Mouse (Mus musculus): Measurements from ENCODE around the gene St5. TPM values are rescaled to one million over a fixed set of nuclear protein-coding genes. Genes with fewer than 3 reads are reported as not detected.

St5 gene
- polyA plus RNA-seq, 1 experiment from 2014 or later = 40.3 TPM

GRCm38 (mm10) chr7:109657884-109658283 is 45.5 kb downstream of the St5 start:
- Histone ChIP-seq H3K27me3 (ENCODE audit: insufficient read depth, low read length) (no peaks in the 10 kb centered on the region), H3K9ac (ENCODE audit: low read depth, low read length) (no peak overlapping the region), H3K4me2 (ENCODE audit: low read length) (no peak overlapping the region), H3K9me3 (replicated peaks; ENCODE audit: low read length) (no peaks in the 10 kb centered on the region), H3K4me1 (replicated peaks; ENCODE audit: insufficient read depth, low read length) (no peaks in the 10 kb centered on the region), H3K4me3 (replicated peaks; ENCODE audit: low read depth, low read length) (no peak overlapping the region), H3K36me3 (ENCODE audit: insufficient read depth, low read length) (no peaks in the 10 kb centered on the region), H3K27ac (no peak overlapping the region)
- no peak for TF ChIP-seq CTCF (IDR thresholded peaks at IDR 0.05; ENCODE audit: low read depth)
- 28% methylated on average over 6 of the region's 6 CpGs for WGBS
- no peak for ATAC-seq (replicated peaks; ENCODE audit: low FRiP score, low read depth)
- DNase-seq (ENCODE audit: low spot score) = no peak

- ATAC-seq (replicated peaks; ENCODE audit: low FRiP score, low read depth) = no peak
- H3K4me2 ChIP-seq (ENCODE audit: low read length) = no peak overlapping the region
- no peaks in the 10 kb centered on the region for H3K36me3 ChIP-seq (ENCODE audit: insufficient read depth, low read length)
- no peak overlapping the region for H3K9ac ChIP-seq (ENCODE audit: low read depth, low read length)
- no peaks in the 10 kb centered on the region for H3K9me3 ChIP-seq (replicated peaks; ENCODE audit: low read length)
- TF ChIP-seq CTCF (IDR thresholded peaks at IDR 0.05; ENCODE audit: low read depth) = no peak
- no peak for DNase-seq (ENCODE audit: low spot score)
- 65% methylated on average over 5 of the region's 5 CpGs for WGBS
- no peak overlapping the region for H3K27ac ChIP-seq
- no peak overlapping the region for H3K4me3 ChIP-seq (replicated peaks; ENCODE audit: low read depth, low read length)
- H3K4me1 ChIP-seq (replicated peaks; ENCODE audit: insufficient read depth, low read length) = no peaks in the 10 kb centered on the region
- H3K27me3 ChIP-seq (ENCODE audit: insufficient read depth, low read length) = no peaks in the 10 kb centered on the region
Observed at GRCm38 (mm10) chr7:109654871-109655270, 48.5 kb downstream of the St5 start.

- ATAC-seq (replicated peaks; ENCODE audit: low FRiP score, low read depth) (no peak), DNase-seq (ENCODE audit: low spot score) (no peak)
- H3K4me1 ChIP-seq (replicated peaks; ENCODE audit: insufficient read depth, low read length) = no peaks in the 10 kb centered on the region
- H3K4me2 ChIP-seq (ENCODE audit: low read length) = no peak overlapping the region
- H3K4me3 ChIP-seq (replicated peaks; ENCODE audit: low read depth, low read length) = no peak overlapping the region
- no peaks in the 10 kb centered on the region for H3K27me3 ChIP-seq (ENCODE audit: insufficient read depth, low read length)
- TF ChIP-seq CTCF (IDR thresholded peaks at IDR 0.05; ENCODE audit: low read depth) = no peak
- no peaks in the 10 kb centered on the region for H3K9me3 ChIP-seq (replicated peaks; ENCODE audit: low read length)
- no peak overlapping the region for H3K27ac ChIP-seq
- no peak overlapping the region for H3K9ac ChIP-seq (ENCODE audit: low read depth, low read length)
- H3K36me3 ChIP-seq (ENCODE audit: insufficient read depth, low read length) = no peaks in the 10 kb centered on the region
- WGBS = 78% methylated on average over 10 of the region's 10 CpGs
Observed at GRCm38 (mm10) chr7:109648812-109649594, 54.4 kb downstream of the St5 start.

- H3K27ac ChIP-seq = no peak overlapping the region
- no peak overlapping the region for H3K4me3 ChIP-seq (replicated peaks; ENCODE audit: low read depth, low read length)
- DNase-seq (ENCODE audit: low spot score) (no peak), ATAC-seq (replicated peaks; ENCODE audit: low FRiP score, low read depth) (no peak)
- no peaks in the 10 kb centered on the region for H3K9me3 ChIP-seq (replicated peaks; ENCODE audit: low read length)
- no peak overlapping the region for H3K9ac ChIP-seq (ENCODE audit: low read depth, low read length)
- no peaks in the 10 kb centered on the region for H3K27me3 ChIP-seq (ENCODE audit: insufficient read depth, low read length)
- no peaks in the 10 kb centered on the region for H3K36me3 ChIP-seq (ENCODE audit: insufficient read depth, low read length)
- no peak for TF ChIP-seq CTCF (IDR thresholded peaks at IDR 0.05; ENCODE audit: low read depth)
- peaks cover 5% of the 10 kb centered on the region; the same call in 1 of the 2 replicates for H3K4me1 ChIP-seq (replicated peaks; ENCODE audit: insufficient read depth, low read length)
- WGBS = 33% methylated on average over 3 of the region's 3 CpGs
- no peak overlapping the region for H3K4me2 ChIP-seq (ENCODE audit: low read length)
Observed at GRCm38 (mm10) chr7:109646574-109646973, 56.8 kb downstream of the St5 start.

- no peak overlapping the region for H3K9ac ChIP-seq (ENCODE audit: low read depth, low read length)
- no peak overlapping the region for H3K4me2 ChIP-seq (ENCODE audit: low read length)
- H3K9me3 ChIP-seq (replicated peaks; ENCODE audit: low read length) = no peaks in the 10 kb centered on the region
- WGBS = 96% methylated on average over 18 of the region's 18 CpGs
- no peaks in the 10 kb centered on the region for H3K36me3 ChIP-seq (ENCODE audit: insufficient read depth, low read length)
- H3K4me3 ChIP-seq (replicated peaks; ENCODE audit: low read depth, low read length) = no peak overlapping the region
- H3K27ac ChIP-seq = no peak overlapping the region
- H3K4me1 ChIP-seq (replicated peaks; ENCODE audit: insufficient read depth, low read length) = peaks cover 9% of the 10 kb centered on the region; the same call in 1 of the 2 replicates
- TF ChIP-seq CTCF (IDR thresholded peaks at IDR 0.05; ENCODE audit: low read depth) = no peak
- no peak for DNase-seq (ENCODE audit: low spot score)
- ATAC-seq (replicated peaks; ENCODE audit: low FRiP score, low read depth) = no peak
- H3K27me3 ChIP-seq (ENCODE audit: insufficient read depth, low read length) = no peaks in the 10 kb centered on the region
Observed at GRCm38 (mm10) chr7:109643305-109643994, 60.0 kb downstream of the St5 start.

DNA sequence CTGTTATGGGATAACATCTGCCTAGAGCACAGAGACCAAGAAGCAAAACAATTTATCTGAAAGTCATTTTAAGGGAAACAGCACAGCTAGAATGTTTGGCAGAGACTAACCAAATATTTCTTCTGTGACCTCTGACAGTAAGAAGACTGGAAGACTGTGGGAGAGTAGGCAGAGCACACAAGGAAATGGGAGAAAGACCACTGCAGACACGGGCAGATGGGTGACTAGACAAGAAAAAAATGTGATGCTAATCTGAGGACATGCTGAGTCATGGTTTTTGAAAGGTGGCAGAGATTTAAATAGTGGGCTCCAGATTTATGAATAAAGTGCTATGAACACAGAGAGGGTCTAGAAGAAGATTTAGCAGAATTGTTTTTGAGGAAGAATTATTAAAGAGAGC is 61.4 kb downstream of the St5 start:
- no peaks in the 10 kb centered on the region for H3K9me3 ChIP-seq (replicated peaks; ENCODE audit: low read length)
- 3% methylated on average over 1 of the region's 1 CpGs for WGBS
- H3K36me3 ChIP-seq (ENCODE audit: insufficient read depth, low read length) = no peaks in the 10 kb centered on the region
- ATAC-seq (replicated peaks; ENCODE audit: low FRiP score, low read depth) = no peak
- H3K4me3 ChIP-seq (replicated peaks; ENCODE audit: low read depth, low read length) = no peak overlapping the region
- H3K4me2 ChIP-seq (ENCODE audit: low read length) = no peak overlapping the region
- H3K27ac ChIP-seq = no peak overlapping the region
- H3K9ac ChIP-seq (ENCODE audit: low read depth, low read length) = no peak overlapping the region
- peaks cover 9% of the 10 kb centered on the region; the same call in 1 of the 2 replicates for H3K4me1 ChIP-seq (replicated peaks; ENCODE audit: insufficient read depth, low read length)
- H3K27me3 ChIP-seq (ENCODE audit: insufficient read depth, low read length) = no peaks in the 10 kb centered on the region
- DNase-seq (ENCODE audit: low spot score) = peak; percentile 72
- no peak for TF ChIP-seq CTCF (IDR thresholded peaks at IDR 0.05; ENCODE audit: low read depth)

All from kidney, postnatal 0 days (tissue).